Mouse (Mus musculus): Measurements from ENCODE around the gene Krtap20-2. TPM values are rescaled to one million over a fixed set of nuclear protein-coding genes. Genes with fewer than 3 reads are reported as not detected.
"Not testable (repeated sequence)": the region's sequence is repeated elsewhere in the genome, so short reads cannot be mapped to it uniquely, and the experiment has no call there.

The Krtap20-2 gene
- polyA plus RNA-seq (2014; fragmentation: Nextera tagmentation; extraction: Ambion mirVana), result not detected in 2 replicates

DNA sequence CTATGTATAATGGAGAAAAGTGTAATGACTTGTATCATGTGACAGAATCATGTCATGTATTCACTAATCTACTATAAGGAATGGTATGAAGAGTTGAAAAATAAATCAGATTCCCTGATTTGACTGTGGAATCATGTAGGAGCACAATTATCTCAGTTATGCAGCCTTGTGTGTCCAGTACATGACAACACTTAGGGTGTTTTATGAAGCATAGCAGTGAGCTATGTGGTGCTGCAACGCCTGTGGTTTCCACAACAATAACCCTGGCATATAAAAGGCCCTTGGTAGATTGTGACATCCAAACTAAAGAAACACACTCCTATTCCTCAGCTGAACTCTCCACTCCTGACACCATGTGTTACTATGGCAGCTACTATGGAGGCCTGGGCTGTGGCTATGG lies at the start of gene Krtap20-2:
TSS of gene Krtap20-2 (plus strand) at position 301 of the 400 bp plus-strand sequence.
- H3K4me1 ChIP-seq (replicated peaks; ENCODE audit: control insufficient read depth, insufficient read depth, low read length), result no peaks in the 10 kb centered on the region
- H3K9ac ChIP-seq (ENCODE audit: low read length), result no peak within 1 kb of the TSS
- H3K4me3 ChIP-seq (ENCODE audit: low read depth, low read length), result no peak within 1 kb of the TSS
- DNase-seq (ENCODE audit: low spot score), result no peak
- no peak within 1 kb of the TSS for H3K27ac ChIP-seq (ENCODE audit: low read depth, low read length)
- H3K4me2 ChIP-seq (ENCODE audit: low read depth, low read length, severe bottlenecking), result no peak within 1 kb of the TSS
- no peaks in the 10 kb centered on the region for H3K27me3 ChIP-seq (ENCODE audit: control insufficient read depth, insufficient read depth, low read length)
- no peak for ATAC-seq (replicated peaks; ENCODE audit: low FRiP score)
- no peaks in the 10 kb centered on the region for H3K9me3 ChIP-seq (ENCODE audit: control insufficient read depth, low read length)
- WGBS, result 70% methylated on average over 1 of the region's 1 CpGs
- no peaks in the 10 kb centered on the region for H3K36me3 ChIP-seq (ENCODE audit: control insufficient read depth, insufficient read depth, low read length)

DNA sequence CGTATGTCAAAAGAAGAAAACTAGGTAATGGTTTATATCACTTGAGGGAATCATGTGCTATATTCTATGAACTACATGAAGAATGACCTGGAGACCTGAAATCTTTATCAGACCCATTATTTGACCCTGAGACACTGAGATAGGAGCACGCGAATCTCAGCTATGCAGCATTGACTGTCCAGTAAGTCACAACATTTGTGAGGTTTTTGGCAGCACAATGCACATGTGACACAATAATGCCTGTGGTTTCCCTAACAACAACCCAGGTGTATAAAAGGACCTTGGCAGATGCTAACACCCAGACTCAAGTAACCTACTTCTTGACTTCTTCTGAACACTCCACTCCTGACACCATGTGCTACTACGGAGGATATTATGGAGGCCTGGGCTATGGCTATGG lies 48.0 kb upstream of the Krtap20-2 start, which contains the start of gene Gm9789:
TSS of gene Gm9789 (plus strand) at position 301 of the 400 bp plus-strand sequence.
- H3K27ac ChIP-seq (ENCODE audit: low read depth, low read length), result no peak within 1 kb of the TSS
- no peak within 1 kb of the TSS for H3K4me2 ChIP-seq (ENCODE audit: low read depth, low read length, severe bottlenecking)
- DNase-seq (ENCODE audit: low spot score), result no peak
- H3K4me3 ChIP-seq (ENCODE audit: low read depth, low read length), result no peak within 1 kb of the TSS
- 79% methylated on average over 4 of the region's 4 CpGs for WGBS
- H3K4me1 ChIP-seq (replicated peaks; ENCODE audit: control insufficient read depth, insufficient read depth, low read length), result no peaks in the 10 kb centered on the region
- H3K27me3 ChIP-seq (ENCODE audit: control insufficient read depth, insufficient read depth, low read length), result no peaks in the 10 kb centered on the region
- no peak within 1 kb of the TSS for H3K9ac ChIP-seq (ENCODE audit: low read length)
- no peaks in the 10 kb centered on the region for H3K9me3 ChIP-seq (ENCODE audit: control insufficient read depth, low read length)
- H3K36me3 ChIP-seq (ENCODE audit: control insufficient read depth, insufficient read depth, low read length), result no peaks in the 10 kb centered on the region
- ATAC-seq (replicated peaks; ENCODE audit: low FRiP score), result no peak

- H3K9ac ChIP-seq (ENCODE audit: low read length); H3K4me1 ChIP-seq (replicated peaks; ENCODE audit: control insufficient read depth, insufficient read depth, low read length); H3K27ac ChIP-seq (ENCODE audit: low read depth, low read length); DNase-seq (ENCODE audit: low spot score); H3K4me2 ChIP-seq (ENCODE audit: low read depth, low read length, severe bottlenecking); H3K36me3 ChIP-seq (ENCODE audit: control insufficient read depth, insufficient read depth, low read length); H3K27me3 ChIP-seq (ENCODE audit: control insufficient read depth, insufficient read depth, low read length); H3K9me3 ChIP-seq (ENCODE audit: control insufficient read depth, low read length); H3K4me3 ChIP-seq (ENCODE audit: low read depth, low read length); ATAC-seq (replicated peaks; ENCODE audit: low FRiP score): not testable (repeated sequence)
Measured at GRCm38 (mm10) chr16:89169190-89169589, 36.5 kb upstream of the Krtap20-2 start, which contains the start of gene Gm7735. Gm7735 (plus strand) TSS chr16:89169490.

- no peaks in the 10 kb centered on the region for H3K27me3 ChIP-seq (ENCODE audit: control insufficient read depth, insufficient read depth, low read length)
- ATAC-seq (replicated peaks; ENCODE audit: low FRiP score), result no peak
- H3K9ac ChIP-seq (ENCODE audit: low read length), result no peak within 1 kb of the TSS
- no peaks in the 10 kb centered on the region for H3K9me3 ChIP-seq (ENCODE audit: control insufficient read depth, low read length)
- H3K4me3 ChIP-seq (ENCODE audit: low read depth, low read length), result no peak within 1 kb of the TSS
- H3K4me2 ChIP-seq (ENCODE audit: low read depth, low read length, severe bottlenecking), result no peak within 1 kb of the TSS
- H3K27ac ChIP-seq (ENCODE audit: low read depth, low read length), result no peak within 1 kb of the TSS
- 91% methylated on average over 2 of the region's 2 CpGs for WGBS
- H3K36me3 ChIP-seq (ENCODE audit: control insufficient read depth, insufficient read depth, low read length), result no peaks in the 10 kb centered on the region
- DNase-seq (ENCODE audit: low spot score), result no peak
- no peaks in the 10 kb centered on the region for H3K4me1 ChIP-seq (replicated peaks; ENCODE audit: control insufficient read depth, insufficient read depth, low read length)
Measured at GRCm38 (mm10) chr16:89174435-89174834, 31.2 kb upstream of the Krtap20-2 start, which contains the start of gene 1110057P08Rik. 1110057P08Rik (plus strand) TSS chr16:89174735.

DNA sequence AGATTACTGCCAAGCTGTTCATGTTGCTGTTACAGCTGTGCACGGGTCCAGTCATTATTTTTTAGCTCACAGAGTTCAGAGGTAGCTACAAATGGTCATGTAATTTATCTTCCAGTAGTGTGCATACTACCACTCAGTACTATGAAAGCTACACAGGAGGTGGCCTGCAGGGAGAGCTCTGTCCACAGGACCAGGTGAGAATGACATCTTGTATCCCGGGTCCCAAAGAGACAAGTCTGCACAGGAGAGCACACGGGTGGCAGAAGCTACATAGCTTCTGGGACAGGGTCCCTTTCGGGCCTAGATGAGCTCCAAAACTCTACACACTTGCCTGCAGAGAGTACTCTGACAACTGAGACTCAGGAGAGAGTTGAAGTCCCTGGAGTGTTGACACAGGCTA lies 17.0 kb upstream of the Krtap20-2 start:
- no peak for ATAC-seq (replicated peaks; ENCODE audit: low FRiP score)
- no peaks in the 10 kb centered on the region for H3K36me3 ChIP-seq (ENCODE audit: control insufficient read depth, insufficient read depth, low read length)
- no peak overlapping the region for H3K4me2 ChIP-seq (ENCODE audit: low read depth, low read length, severe bottlenecking)
- no peak for DNase-seq (ENCODE audit: low spot score)
- H3K4me3 ChIP-seq (ENCODE audit: low read depth, low read length), result no peak overlapping the region
- H3K27ac ChIP-seq (ENCODE audit: low read depth, low read length), result no peak overlapping the region
- 88% methylated on average over 4 of the region's 4 CpGs for WGBS
- no peaks in the 10 kb centered on the region for H3K4me1 ChIP-seq (replicated peaks; ENCODE audit: control insufficient read depth, insufficient read depth, low read length)
- H3K9ac ChIP-seq (ENCODE audit: low read length), result no peak overlapping the region
- no peaks in the 10 kb centered on the region for H3K27me3 ChIP-seq (ENCODE audit: control insufficient read depth, insufficient read depth, low read length)
- H3K9me3 ChIP-seq (ENCODE audit: control insufficient read depth, low read length), result no peaks in the 10 kb centered on the region

Other genes starting within 250 kb of the Krtap20-2 start
- not detected in 2 replicates for gene Krtap16-3, start 243.0 kb upstream of the Krtap20-2 start, polyA plus RNA-seq (2014; fragmentation: Nextera tagmentation; extraction: Ambion mirVana)
- gene Krtap22-2, start 195.1 kb upstream of the Krtap20-2 start, polyA plus RNA-seq (2014; fragmentation: Nextera tagmentation; extraction: Ambion mirVana), result not detected in 2 replicates
- not detected in 2 replicates for gene Gm10229, start 190.6 kb upstream of the Krtap20-2 start, polyA plus RNA-seq (2014; fragmentation: Nextera tagmentation; extraction: Ambion mirVana)
- gene Krtap6-1, start 174.2 kb upstream of the Krtap20-2 start, polyA plus RNA-seq (2014; fragmentation: Nextera tagmentation; extraction: Ambion mirVana), result not detected in 2 replicates
- gene Gm10228, start 164.4 kb upstream of the Krtap20-2 start, polyA plus RNA-seq (2014; fragmentation: Nextera tagmentation; extraction: Ambion mirVana), result not detected in 2 replicates
- not detected in 2 replicates for gene Krtap6-5, start 158.0 kb upstream of the Krtap20-2 start, polyA plus RNA-seq (2014; fragmentation: Nextera tagmentation; extraction: Ambion mirVana)
- not detected in 2 replicates for gene 1110025L11Rik, start 141.9 kb upstream of the Krtap20-2 start, polyA plus RNA-seq (2014; fragmentation: Nextera tagmentation; extraction: Ambion mirVana)
- gene Krtap6-3, start 121.8 kb upstream of the Krtap20-2 start, polyA plus RNA-seq (2014; fragmentation: Nextera tagmentation; extraction: Ambion mirVana), result not detected in 2 replicates
- gene Gm6358, start 65.0 kb upstream of the Krtap20-2 start, polyA plus RNA-seq (2014; fragmentation: Nextera tagmentation; extraction: Ambion mirVana), result not detected in 2 replicates
- gene Gm10061, start 54.8 kb upstream of the Krtap20-2 start, polyA plus RNA-seq (2014; fragmentation: Nextera tagmentation; extraction: Ambion mirVana), result not detected in 2 replicates
- gene Gm9789, start 47.9 kb upstream of the Krtap20-2 start, polyA plus RNA-seq (2014; fragmentation: Nextera tagmentation; extraction: Ambion mirVana), result not detected in 2 replicates
- gene Gm7735, start 36.4 kb upstream of the Krtap20-2 start, polyA plus RNA-seq (2014; fragmentation: Nextera tagmentation; extraction: Ambion mirVana), result not detected in 2 replicates
- not detected in 2 replicates for gene 1110057P08Rik, start 31.1 kb upstream of the Krtap20-2 start, polyA plus RNA-seq (2014; fragmentation: Nextera tagmentation; extraction: Ambion mirVana)
- not detected in 2 replicates for gene Krtap21-1, start 198.0 kb downstream of the Krtap20-2 start, polyA plus RNA-seq (2014; fragmentation: Nextera tagmentation; extraction: Ambion mirVana)
- gene Krtap6-2, start 214.2 kb downstream of the Krtap20-2 start, polyA plus RNA-seq (2014; fragmentation: Nextera tagmentation; extraction: Ambion mirVana), result not detected in 2 replicates

Measured in forebrain, embryonic 11.5 days (tissue).